Mouse (Mus musculus): ENCODE data around the gene Mt3.
"Not testable (repeated sequence)": the region's sequence is repeated elsewhere in the genome, so short reads cannot be mapped to it uniquely, and the experiment has no call there.

The Mt3 gene

DNA sequence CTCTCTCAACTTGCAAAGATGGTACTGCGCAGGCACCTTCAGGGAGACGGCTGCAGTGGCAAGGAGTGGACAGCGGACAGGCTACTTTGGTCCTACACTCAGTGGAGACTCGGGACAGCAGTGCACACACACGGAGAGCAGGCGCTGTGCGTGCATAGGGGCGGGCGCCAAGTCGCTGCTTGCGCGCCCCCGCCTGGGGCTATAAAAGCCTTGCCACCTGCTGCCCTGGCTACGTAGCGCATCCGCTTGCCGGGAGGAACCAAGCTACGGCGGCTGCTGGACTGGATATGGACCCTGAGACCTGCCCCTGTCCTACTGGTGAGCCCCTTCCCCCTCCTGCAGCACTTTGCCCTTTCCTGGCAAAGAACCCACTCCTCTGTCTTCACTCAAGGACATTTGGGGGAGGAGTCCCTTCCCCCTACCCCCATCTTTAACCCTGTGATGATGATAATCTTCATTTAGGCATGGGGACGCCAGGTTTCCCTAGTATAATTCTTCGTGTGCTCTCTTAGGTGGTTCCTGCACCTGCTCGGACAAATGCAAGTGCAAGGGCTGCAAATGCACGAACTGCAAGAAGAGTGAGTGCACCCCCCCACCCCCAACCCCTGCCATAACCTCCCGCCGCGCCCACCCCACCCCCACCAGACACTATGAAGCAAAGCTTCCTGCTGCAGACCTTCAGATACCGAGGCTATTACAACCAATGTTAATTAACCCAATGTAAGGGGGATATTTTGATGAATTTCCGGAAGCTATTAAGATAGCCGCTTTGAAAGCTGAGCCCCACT lies at the start of gene Mt3:
Mt3 (plus strand) TSS at position 95 of the 788 bp plus-strand sequence.
- peak; percentile 63 for DNase-seq (ENCODE audit: low spot score)

DNA sequence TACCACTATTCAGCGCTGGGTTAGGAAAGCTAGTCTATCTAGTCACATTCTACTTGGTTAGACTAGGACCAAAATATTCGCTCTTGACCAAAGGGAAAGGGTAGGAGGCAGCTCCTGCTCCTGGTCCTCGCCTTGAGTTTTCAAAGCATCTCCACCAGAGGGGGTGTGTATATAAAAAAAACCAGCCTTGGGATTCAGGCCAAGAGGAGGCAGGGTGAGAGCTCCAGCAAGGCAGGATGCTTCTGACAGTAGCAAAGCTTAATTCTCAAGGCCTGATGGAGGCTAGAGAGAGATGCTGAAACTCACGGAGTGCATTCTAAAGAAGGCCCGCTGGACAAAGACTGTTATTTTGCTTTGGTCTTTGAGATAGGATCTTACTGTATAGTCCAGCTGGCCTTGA lies 48.3 kb upstream of the Mt3 start:
- peak; percentile 69 for DNase-seq (ENCODE audit: low spot score)

GRCm38 (mm10) chr8:94107871-94108270 lies 44.5 kb upstream of the Mt3 start:
- DNase-seq (ENCODE audit: low spot score), result peak; percentile 70

DNA sequence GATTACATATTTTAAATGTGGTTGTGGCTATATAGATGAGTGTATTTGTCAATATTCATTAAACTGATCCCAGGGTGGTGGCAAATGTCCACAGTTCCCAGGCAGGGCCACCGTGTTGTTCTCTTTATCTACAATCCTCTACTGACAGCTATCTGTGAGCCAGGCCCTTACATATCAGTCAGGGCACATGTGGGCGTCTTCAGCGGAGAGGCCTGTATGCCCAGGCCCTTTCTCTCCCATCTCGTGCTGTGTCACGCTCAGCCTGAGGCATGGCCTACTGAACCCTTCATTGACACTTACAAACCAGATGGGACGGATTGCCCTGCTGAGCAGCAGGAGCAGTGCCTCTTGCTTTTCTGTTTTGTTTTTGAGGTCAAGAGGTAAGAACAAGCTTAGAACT lies 43.0 kb upstream of the Mt3 start:
- DNase-seq (ENCODE audit: low spot score), result no peak

GRCm38 (mm10) chr8:94109835-94110234 lies 42.6 kb upstream of the Mt3 start:
- DNase-seq (ENCODE audit: low spot score), result no peak

DNA sequence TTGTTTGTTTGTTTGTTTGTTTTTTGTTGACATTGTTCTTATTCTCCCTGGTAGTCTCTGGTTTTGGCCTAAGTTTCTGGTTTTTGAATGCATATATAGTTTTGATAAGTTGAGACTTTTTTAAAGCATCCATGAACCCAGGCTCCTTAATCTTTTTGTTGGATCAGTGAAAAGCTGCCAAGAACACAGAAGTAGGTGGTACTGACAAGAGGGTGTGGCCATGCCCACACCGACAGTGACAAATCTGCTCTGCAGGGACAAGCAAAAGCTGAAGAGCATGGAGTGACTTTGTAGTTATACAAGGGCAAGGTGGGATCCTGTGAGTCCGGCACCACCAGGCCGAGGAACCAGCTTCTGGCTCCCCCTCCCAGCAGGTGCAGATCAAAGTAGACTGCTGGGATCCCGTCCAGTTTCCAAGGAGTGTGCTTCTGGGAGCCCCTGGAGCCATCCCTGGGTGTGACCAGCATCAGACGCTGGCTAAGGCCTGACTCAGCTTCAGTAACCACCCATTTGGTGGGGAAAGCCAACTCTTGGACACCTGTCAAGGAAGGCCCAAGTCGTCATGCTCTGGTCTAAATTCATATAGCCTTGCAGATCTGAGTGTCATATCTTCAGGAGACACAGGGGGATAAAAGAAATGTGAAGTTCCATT lies 41.8 kb upstream of the Mt3 start:
- DNase-seq (ENCODE audit: low spot score), result no peak

- DNase-seq (ENCODE audit: low spot score), result no peak
Observed at GRCm38 (mm10) chr8:94113435-94113834, 39.0 kb upstream of the Mt3 start.

GRCm38 (mm10) chr8:94113972-94114371 lies 38.4 kb upstream of the Mt3 start:
- DNase-seq (ENCODE audit: low spot score), result no peak

DNA sequence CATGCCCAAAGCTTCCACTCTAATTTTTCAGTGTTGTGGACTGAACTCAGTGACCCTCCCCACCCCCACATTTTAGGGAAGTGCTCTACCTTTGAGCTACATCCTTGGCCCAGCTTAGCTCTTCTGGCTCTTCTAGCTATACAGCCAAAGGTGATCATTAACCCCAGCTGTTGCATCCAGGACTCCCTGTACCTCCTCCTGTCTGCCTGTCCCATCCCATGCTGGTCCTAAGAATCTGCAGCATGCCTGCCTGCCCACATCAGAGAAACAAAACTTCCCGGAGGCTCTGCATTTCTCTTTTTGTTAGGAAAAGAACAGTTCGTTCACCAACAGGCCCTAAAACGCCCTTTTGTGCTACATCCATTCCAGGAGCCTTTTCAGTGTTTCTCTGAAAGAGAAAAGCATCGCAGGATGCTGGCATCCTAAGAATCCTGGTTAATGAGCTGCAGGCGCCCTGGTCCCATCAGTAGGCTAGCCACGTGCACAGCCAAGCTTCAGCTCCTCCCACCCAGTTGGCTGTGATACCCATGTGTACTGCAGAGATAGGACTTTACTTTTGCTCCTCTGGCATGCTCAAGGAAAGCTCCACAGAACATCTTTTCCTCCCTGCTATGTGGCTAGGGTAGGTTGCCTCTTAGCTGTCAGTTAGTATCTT lies 33.5 kb upstream of the Mt3 start:
- DNase-seq (ENCODE audit: low spot score), result no peak

DNA sequence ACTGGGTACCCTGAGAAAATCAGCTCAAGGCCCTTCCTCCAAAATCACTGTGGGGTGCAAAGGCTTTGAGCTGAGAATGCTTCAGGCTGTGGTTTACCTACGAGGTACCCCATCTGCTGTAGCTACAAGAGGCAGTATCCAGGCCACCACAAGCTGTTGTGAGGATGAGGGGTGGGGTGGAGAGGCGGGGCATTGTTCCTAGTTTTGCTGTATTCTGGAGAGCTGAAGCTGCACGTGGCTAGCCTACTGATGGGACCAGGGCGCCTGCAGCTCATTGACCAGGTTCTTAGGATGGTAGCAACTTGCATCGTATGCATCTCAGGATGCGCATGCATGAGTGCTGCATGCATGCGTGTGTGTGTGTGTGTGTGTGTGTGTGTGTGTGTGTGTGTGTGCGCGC lies 30.8 kb upstream of the Mt3 start:
- DNase-seq (ENCODE audit: low spot score), result no peak

DNA sequence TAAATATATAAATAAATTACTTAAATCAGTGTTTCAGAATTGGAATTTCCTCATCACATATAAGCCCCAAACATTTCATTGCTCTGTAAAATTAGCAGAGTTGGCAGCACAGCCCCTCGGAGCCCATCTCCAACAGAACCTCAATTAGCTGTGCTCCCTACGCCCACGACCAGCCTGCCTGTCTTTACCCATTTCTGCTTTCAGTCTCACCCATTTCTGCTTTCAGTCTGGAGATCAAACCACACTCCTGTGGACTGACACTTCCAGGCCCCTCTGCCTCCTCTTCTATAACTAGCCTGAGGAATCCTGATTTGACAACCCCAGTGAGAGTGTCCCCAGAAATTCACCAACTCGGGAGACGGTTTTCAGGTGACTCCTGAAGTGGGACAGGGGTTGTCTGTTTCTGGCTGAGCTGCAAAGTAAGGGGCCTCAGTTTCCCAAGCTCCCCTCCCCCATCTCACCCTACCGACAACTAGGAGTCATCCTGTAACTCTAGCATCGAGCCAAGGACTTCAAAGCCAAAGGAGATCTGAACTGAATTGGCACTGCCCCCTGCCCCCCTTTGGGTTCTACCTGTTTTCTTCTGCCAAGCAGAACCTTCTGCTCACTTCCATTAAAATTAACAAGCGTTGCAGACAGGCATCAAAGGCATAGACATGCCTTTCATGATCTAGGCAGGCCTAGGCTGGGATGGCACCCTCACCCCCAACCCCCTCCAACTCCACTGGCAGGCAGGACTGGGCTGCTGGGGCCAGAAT lies 29.5 kb upstream of the Mt3 start:
- DNase-seq (ENCODE audit: low spot score), result no peak

GRCm38 (mm10) chr8:94127711-94128110 lies 24.7 kb upstream of the Mt3 start:
- DNase-seq (ENCODE audit: low spot score), result no peak

DNA sequence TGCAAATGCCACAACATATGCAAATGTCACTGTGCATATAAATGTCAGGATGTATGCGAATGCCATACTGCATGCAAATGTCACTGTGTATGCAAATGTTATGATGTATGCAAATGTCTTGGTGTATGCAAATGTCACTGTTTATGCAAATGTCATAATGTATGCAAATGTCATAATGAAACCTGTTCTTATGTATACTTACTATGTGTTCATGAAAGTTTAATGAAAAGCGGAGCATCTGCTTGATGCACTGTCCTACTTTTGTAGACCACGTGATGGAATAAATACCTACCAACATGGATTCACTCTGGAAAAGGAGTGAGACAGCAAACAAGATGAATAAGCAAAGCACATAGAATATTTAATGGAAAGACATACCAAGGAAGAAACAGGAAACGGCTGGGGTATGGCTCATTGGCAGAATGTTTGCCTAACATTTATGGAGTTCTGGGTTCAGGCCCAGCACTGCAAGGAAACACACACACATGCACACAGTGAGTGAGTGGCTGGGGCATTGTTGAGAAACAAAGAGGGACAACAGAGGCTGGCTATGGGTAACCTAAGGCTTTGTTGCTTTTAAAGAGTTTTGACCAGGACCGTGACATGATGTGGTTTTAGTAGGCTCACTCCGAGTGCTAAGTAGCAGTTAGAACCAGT lies 23.1 kb upstream of the Mt3 start:
- no peak for DNase-seq (ENCODE audit: low spot score)

GRCm38 (mm10) chr8:94130126-94130525 lies 22.3 kb upstream of the Mt3 start:
- no peak for DNase-seq (ENCODE audit: low spot score)

DNA sequence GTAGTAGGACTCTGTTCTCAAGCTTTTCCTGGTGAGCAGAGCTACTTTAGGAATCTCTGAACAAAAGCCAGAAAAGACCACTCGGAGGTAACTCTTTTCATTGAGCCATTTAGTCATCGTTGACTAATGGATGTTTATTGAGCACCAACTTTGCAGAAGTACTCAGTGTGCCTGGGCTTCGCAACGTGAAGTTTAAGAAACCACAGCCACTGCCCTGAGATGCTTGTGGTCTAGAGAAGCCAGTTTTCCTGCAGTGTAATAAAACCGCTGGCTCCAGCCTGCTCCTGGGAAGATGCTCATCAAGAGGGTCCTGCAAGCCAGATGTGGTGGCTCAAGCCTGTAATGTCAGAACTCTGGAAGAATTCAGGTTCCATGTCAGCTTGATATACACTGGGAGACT lies 20.3 kb upstream of the Mt3 start:
- DNase-seq (ENCODE audit: low spot score), result no peak

DNA sequence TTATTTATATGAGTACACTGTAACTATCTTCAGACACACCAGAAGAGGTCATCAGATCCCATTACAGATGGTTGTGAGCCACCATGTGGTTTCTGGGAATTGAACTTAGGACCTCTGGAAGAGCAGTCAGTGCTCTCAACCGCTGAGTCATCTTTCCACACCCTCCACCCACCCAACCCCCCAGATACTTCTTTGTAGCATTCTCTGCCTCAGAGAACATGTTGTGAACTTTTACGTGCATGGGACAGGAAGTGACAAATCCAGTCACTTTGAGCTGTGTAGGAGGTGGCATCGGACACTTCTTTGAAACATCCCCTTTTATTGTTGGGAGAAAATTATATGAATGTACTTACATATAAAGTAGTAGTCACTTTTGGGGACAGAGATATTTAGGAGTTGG lies 17.8 kb upstream of the Mt3 start:
- DNase-seq (ENCODE audit: low spot score), result not testable (repeated sequence)

GRCm38 (mm10) chr8:94135556-94135955 lies 16.9 kb upstream of the Mt3 start:
- no peak for DNase-seq (ENCODE audit: low spot score)

- no peak for DNase-seq (ENCODE audit: low spot score)
Observed at GRCm38 (mm10) chr8:94136192-94136591, 16.2 kb upstream of the Mt3 start.

DNA sequence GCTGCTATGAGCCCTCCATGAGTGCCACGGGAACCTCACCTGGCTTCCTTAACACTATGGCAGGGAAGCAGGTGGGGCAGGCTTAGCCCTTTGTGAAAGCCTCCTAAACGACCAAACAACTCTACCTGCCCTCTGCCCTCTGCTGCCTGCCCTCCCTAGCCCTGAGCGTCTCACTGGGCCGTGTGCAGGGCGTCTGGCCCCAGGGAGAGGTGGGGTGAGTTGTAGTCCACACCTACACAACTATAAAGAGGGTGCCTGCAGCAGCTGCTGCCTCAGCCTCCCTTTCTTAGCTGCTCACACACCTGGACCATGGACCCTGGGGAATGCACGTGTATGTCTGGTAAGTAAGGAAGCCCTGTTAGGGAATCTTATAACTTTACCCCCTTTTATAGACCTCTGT lies 15.5 kb upstream of the Mt3 start, which contains the start of gene Mt4:
Mt4 (plus strand) TSS at position 265 of the 400 bp plus-strand sequence.
- DNase-seq (ENCODE audit: low spot score), result no peak

DNA sequence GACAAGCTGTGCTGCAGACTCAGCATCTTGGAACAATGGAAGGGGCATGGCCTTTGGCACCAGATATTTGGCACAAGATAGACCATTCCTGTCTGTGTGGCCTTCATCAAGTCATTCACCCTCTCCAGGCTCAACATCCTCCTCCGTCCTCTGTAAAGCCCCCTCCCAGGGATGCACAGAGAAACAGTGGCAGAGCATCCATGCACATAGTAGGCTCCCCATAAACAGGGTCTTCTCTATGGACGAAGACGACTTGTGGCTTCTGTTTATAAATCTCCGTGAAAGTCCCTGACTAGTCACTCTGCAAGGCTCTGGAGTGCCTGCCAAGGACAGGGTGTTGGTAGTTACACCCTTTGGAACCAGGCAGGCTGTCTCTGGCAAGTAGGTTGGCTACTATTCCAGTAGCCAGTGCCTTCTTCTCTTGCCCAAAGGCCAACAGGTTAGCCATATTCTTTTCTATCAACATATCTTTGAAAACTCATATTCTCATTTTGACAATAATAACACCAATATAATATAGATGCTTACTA lies 12.1 kb upstream of the Mt3 start:
- DNase-seq (ENCODE audit: low spot score), result no peak

- no peak for DNase-seq (ENCODE audit: low spot score)
Observed at GRCm38 (mm10) chr8:94148236-94148635, 4.2 kb upstream of the Mt3 start.

- DNase-seq (ENCODE audit: low spot score), result no peak
Observed at GRCm38 (mm10) chr8:94150925-94151324, 1.5 kb upstream of the Mt3 start.
